Mouse (Mus musculus) kidney, postnatal 0 days (tissue): ENCODE results near the gene Dusp5. TPM values are rescaled to one million over a fixed set of nuclear protein-coding genes. Genes with fewer than 3 reads are reported as not detected.
A peak's percentile ranks its signal among the peaks of the same experiment; 100 is the strongest.
"Not testable (repeated sequence)": the region's sequence is repeated elsewhere in the genome, so short reads cannot be mapped to it uniquely, and the experiment has no call there.

Source experiments
- ATAC-seq: fragments of 200-750 bp; cut with Nextera tagmentation; replicated peaks from 2 replicates; pipeline ENCODE4 v1.8.0; 2017; ENCODE audit warnings: low read depth, moderate number of reproducible peaks, moderate TSS enrichment, moderate library complexity; ENCODE audit not compliant: low FRiP score
- DNase-seq: peaks from one replicate; pipeline ENCODE4 v3.0.0-alpha.2; 2016; ENCODE audit warnings: low spot score
- H3K27ac ChIP-seq: fragments of 300-500 bp; sonication (generic); 2 replicates; pipeline ENCODE4 v1.5.1; 2014; ENCODE audit warnings: mild to moderate bottlenecking
- H3K27me3 ChIP-seq: fragments of 300-500 bp; sonication (generic); 2 replicates; pipeline ENCODE4 v1.6.1; 2014; ENCODE audit warnings: low read length, mixed read lengths; ENCODE audit not compliant: insufficient read depth
- H3K36me3 ChIP-seq: fragments of 300-500 bp; sonication (generic); 2 replicates; pipeline ENCODE4 v1.6.1; 2014; ENCODE audit warnings: low read length, mixed read lengths; ENCODE audit not compliant: insufficient read depth
- H3K4me1 ChIP-seq: fragments of 300-500 bp; sonication (generic); replicated peaks from 2 replicates; pipeline ENCODE4 v1.6.1; 2014; ENCODE audit warnings: antibody characterized with exemption, low read length, mixed read lengths; ENCODE audit not compliant: insufficient read depth
- H3K4me2 ChIP-seq: fragments of 300-500 bp; sonication (generic); 2 replicates; pipeline ENCODE4 v1.6.1; 2014; ENCODE audit warnings: mild to moderate bottlenecking, low read length, moderate library complexity, mixed read lengths
- H3K4me3 ChIP-seq: fragments of 300-500 bp; sonication (generic); replicated peaks from 2 replicates; pipeline ENCODE4 v1.5.1; 2014; ENCODE audit warnings: low read depth, low read length
- H3K9ac ChIP-seq: fragments of 300-500 bp; sonication (generic); 2 replicates; pipeline ENCODE4 v1.6.1; 2014; ENCODE audit warnings: low read depth, low read length
- H3K9me3 ChIP-seq: fragments of 300-500 bp; sonication (generic); replicated peaks from 2 replicates; pipeline ENCODE4 v1.6.1; 2016; ENCODE audit warnings: low read length, inconsistent platforms, mixed read lengths
- CTCF ChIP-seq: IDR thresholded peaks from 2 replicates; pipeline ENCODE4 v1.5.1; 2016; ENCODE audit warnings: antibody characterized with exemption, low read depth, mild to moderate bottlenecking, moderate library complexity
- WGBS: fragments of 180-500 bp; shearing (Covaris S2); extraction: QIAGEN DNeasy Blood & Tissue Kit; methylation state at CpG from one replicate; pipeline ENCODE4 v1.1.7; 2014; 5-methylcytosine and 5-hydroxymethylcytosine counted together
- polyA plus RNA-seq: library from polyadenylated mRNA; unstranded; fragments of >200 nt; fragmentation: Nextera tagmentation; extraction: Ambion mirVana; gene quantifications from 2 replicates; pipeline ENCODE4 v1.2.1, GENCODE M21; 2015

The Dusp5 gene
- polyA plus RNA-seq, 1 experiment from 2014 or later: 8.7 TPM

DNA sequence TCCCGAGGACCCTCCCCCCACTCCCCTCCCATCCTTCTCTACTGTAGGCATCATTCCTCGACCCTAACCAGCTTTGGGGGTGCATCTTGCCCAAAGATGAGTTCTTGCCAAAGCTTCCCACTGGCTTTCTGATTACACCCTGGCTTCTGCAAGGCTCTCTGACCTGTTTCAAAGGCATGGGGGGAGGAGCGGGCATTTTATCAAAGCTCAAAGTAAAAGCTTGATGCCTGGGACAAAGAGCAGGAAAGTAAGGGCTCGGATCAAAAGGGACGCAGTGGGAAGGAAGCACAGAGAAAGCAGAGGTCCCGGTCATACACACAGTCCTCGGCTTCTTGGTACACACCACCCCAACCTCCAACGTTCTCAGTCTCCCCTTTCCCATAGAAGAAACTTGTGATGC, 45.2 kb downstream of the Dusp5 start:
- Histone ChIP-seq H3K9me3 (no peaks in the 10 kb centered on the region), H3K27me3 (no peaks in the 10 kb centered on the region), H3K4me3 (no peak overlapping the region), H3K36me3 (no peaks in the 10 kb centered on the region), H3K4me1 (no peaks in the 10 kb centered on the region), H3K9ac (no peak overlapping the region), H3K4me2 (no peak overlapping the region), H3K27ac (no peak overlapping the region)
- WGBS: 60% methylated on average over 8 of the region's 8 CpGs
- ATAC-seq (no peak), DNase-seq (no peak)
- no peak for TF ChIP-seq CTCF

DNA sequence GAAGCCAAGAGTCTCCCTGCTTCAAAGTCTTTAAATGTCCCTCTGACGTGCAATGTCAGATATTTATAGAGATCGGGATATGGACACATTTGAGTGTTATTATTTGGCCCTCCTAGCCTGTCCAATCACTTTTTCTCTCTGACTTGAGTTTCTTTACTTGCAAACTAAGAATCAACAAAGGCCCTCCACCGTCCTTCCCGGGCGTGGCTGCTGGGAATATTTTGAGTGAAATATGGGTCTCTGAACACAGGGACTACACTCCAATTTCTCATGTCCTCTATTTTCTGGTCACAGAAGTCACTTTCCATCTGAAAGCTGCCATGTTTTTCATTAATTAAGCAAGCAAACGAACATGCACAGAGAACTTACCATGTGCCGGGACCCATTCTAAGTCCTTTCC, 45.6 kb downstream of the Dusp5 start:
- Histone ChIP-seq H3K9me3 (no peaks in the 10 kb centered on the region), H3K4me1 (no peaks in the 10 kb centered on the region), H3K4me3 (no peak overlapping the region), H3K9ac (no peak overlapping the region), H3K36me3 (no peaks in the 10 kb centered on the region), H3K27ac (no peak overlapping the region), H3K4me2 (no peak overlapping the region), H3K27me3 (no peaks in the 10 kb centered on the region)
- ATAC-seq: no peak
- DNase-seq: no peak
- WGBS: 86% methylated on average over 7 of the region's 7 CpGs
- no peak for TF ChIP-seq CTCF

DNA sequence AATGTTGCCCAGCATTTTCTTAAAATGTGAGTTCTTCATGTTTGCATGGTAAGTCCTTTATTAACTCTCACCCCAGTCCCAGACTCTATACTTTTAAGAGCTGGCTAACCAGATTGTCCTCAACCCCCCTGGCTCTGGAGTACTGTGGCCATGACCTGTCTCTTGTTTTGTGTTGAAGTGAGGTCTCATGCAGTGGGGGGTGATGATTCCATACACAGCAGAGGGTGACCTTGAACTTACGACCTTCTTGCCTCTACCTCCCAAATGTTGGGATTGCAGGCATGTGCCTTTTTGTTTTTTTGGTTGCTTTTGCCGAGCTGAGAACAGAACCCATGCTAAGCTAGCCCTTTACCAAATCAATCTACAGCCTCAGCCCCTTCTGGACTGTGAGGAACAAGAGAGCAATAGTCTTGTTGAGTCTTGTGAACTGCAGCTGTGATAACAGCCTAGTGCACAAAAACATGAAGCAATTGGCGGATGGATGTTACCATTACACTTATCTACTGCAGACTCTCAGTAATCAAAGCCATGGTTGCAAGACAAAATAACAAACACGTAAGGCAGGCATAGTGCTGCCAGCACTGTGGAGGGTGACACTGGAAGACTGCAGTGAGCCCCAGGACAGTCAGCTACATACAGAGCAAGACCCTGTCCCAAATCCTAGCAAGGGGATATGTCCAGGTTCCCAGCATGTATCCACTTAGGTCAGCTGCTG, 46.5 kb downstream of the Dusp5 start:
- ATAC-seq: no peak
- Histone ChIP-seq H3K27me3 (no peaks in the 10 kb centered on the region), H3K9me3 (no peaks in the 10 kb centered on the region), H3K36me3 (no peaks in the 10 kb centered on the region), H3K9ac (no peak overlapping the region), H3K4me2 (no peak overlapping the region), H3K4me1 (no peaks in the 10 kb centered on the region), H3K4me3 (no peak overlapping the region), H3K27ac (no peak overlapping the region)
- WGBS: 79% methylated on average over 4 of the region's 4 CpGs
- DNase-seq: no peak
- TF ChIP-seq CTCF: no peak

DNA sequence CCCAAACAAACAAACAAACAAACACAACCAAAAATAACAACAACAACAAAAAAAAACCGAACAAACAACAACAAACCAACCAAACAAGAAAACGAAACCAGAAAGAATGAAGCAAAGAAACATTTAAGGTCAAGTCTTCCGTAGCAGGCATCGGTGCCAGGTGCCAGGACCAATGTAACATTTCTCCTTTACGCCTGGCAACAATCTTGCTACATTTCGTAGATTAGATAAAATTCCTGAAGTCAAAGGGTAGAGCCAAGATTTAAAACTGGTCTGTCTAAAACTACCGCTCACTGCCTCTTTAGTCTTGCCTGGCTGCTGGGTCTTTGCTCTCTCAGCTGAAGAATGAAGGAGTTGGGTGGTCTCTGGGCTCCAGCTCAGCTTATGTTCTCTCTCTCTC, 47.2 kb downstream of the Dusp5 start:
- Histone ChIP-seq H3K27me3 (no peaks in the 10 kb centered on the region), H3K36me3 (no peaks in the 10 kb centered on the region), H3K9ac (no peak overlapping the region), H3K9me3 (no peaks in the 10 kb centered on the region), H3K4me2 (no peak overlapping the region), H3K27ac (no peak overlapping the region), H3K4me3 (no peak overlapping the region), H3K4me1 (no peaks in the 10 kb centered on the region)
- WGBS: 68% methylated on average over 7 of the region's 7 CpGs
- ATAC-seq (no peak), DNase-seq (no peak)
- TF ChIP-seq CTCF: no peak

- Histone ChIP-seq H3K4me3 (no peak overlapping the region), H3K4me1 (no peaks in the 10 kb centered on the region), H3K9ac (no peak overlapping the region), H3K4me2 (no peak overlapping the region), H3K9me3 (no peaks in the 10 kb centered on the region), H3K36me3 (no peaks in the 10 kb centered on the region), H3K27me3 (no peaks in the 10 kb centered on the region), H3K27ac (no peak overlapping the region)
- ATAC-seq (peak; percentile 61), DNase-seq (peak; percentile 55)
- TF ChIP-seq CTCF: no peak
- WGBS: 40% methylated on average over 11 of the region's 11 CpGs
These were observed 48.3 kb downstream of the Dusp5 start for GRCm38 (mm10) chr19:53577025-53577800.

- no peaks in the 10 kb centered on the region for H3K4me1 ChIP-seq
- DNase-seq: peak; percentile 91
- 0 out of 2 replicates have a peak, but pooled peaks have one; percentile 33 for ATAC-seq
- H3K4me3 ChIP-seq: no peak overlapping the region
- no peaks in the 10 kb centered on the region for H3K9me3 ChIP-seq
- no peak overlapping the region for H3K4me2 ChIP-seq
- no peak overlapping the region for H3K9ac ChIP-seq
- TF ChIP-seq CTCF: peak; percentile 96
- no peaks in the 10 kb centered on the region for H3K27me3 ChIP-seq
- no peak overlapping the region for H3K27ac ChIP-seq
- no peaks in the 10 kb centered on the region for H3K36me3 ChIP-seq
- 12% methylated on average over 8 of the region's 8 CpGs for WGBS
These were observed 49.8 kb downstream of the Dusp5 start for GRCm38 (mm10) chr19:53578597-53579252.

GRCm38 (mm10) chr19:53580271-53580670, 51.4 kb downstream of the Dusp5 start:
- H3K4me3 ChIP-seq, H3K27ac ChIP-seq, H3K36me3 ChIP-seq, ATAC-seq, H3K4me1 ChIP-seq, H3K27me3 ChIP-seq, H3K9me3 ChIP-seq, H3K4me2 ChIP-seq, DNase-seq, H3K9ac ChIP-seq: not testable (repeated sequence)
- WGBS: 87% methylated on average over 8 of the region's 8 CpGs

- not testable (repeated sequence) for H3K27me3 ChIP-seq, H3K9me3 ChIP-seq, H3K4me1 ChIP-seq, DNase-seq, H3K4me3 ChIP-seq, H3K4me2 ChIP-seq, H3K36me3 ChIP-seq, H3K27ac ChIP-seq, H3K9ac ChIP-seq, ATAC-seq
- WGBS: 93% methylated on average over 3 of the region's 3 CpGs
These were observed 58.8 kb downstream of the Dusp5 start for GRCm38 (mm10) chr19:53587686-53588085.

- H3K36me3 ChIP-seq, DNase-seq, H3K27ac ChIP-seq, H3K4me1 ChIP-seq, H3K9ac ChIP-seq, H3K27me3 ChIP-seq, H3K4me2 ChIP-seq, H3K9me3 ChIP-seq, H3K4me3 ChIP-seq, ATAC-seq: not testable (repeated sequence)
- 93% methylated on average over 7 of the region's 7 CpGs for WGBS
These were observed 60.1 kb downstream of the Dusp5 start, which contains the start of gene Nutf2-ps1 for GRCm38 (mm10) chr19:53588968-53589367. Gene Nutf2-ps1, minus strand, starts transcription at chr19:53589068.
